Mouse (Mus musculus) erythroid progenitor cell, adult 5-6 weeks (primary cell): ENCODE measurements around the gene Rsph10b. TPM values are rescaled to one million over a fixed set of nuclear protein-coding genes. Genes with fewer than 3 reads are reported as not detected.
"Not testable (repeated sequence)": the region's sequence is repeated elsewhere in the genome, so short reads cannot be mapped to it uniquely, and the experiment has no call there.

Experiments used
- ATAC-seq: replicated peaks from 2 replicates; pipeline ENCODE4 v1.8.0; 2016; ENCODE audit warnings: moderate number of reproducible peaks, mild to moderate bottlenecking, moderate TSS enrichment, inconsistent platforms; ENCODE audit not compliant: poor library complexity, low FRiP score, severe bottlenecking
- total RNA-seq, 2 experiments: library from RNA; stranded (forward) in 1 of 2; stranded (reverse) in 1 of 2; fragments of 150-400 nt in 1 of 2; fragments of 186-747, 209-891 nt in 1 of 2; gene quantifications; 2 replicates each; pipeline versions ENCODE4 v1.2.3 to v1.2.4; 2015 to 2017; ENCODE audit warnings: low replicate concordance in 2 of 2

Gene Rsph10b
- total RNA-seq, 2 experiments from 2014 or later = 3.4 to 5.1 TPM

DNA sequence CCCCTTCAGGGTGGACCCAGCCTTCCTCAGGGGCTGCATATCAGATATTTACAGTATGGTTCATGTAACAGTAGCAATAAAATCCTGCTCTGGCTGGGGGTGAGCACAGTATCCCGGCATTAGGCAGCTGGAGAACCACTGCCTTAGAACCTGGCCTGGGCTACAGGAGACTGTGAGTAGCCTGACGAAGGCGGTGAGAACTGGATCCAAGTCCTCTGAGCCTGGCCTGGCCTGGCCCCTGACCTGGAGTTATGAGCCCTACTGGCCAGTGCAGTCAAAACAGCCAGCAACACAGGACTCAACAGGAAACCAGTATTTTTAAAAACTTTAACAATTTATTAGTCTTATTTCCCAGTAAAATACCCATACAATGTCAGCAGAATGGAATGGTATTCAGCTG is 54.8 kb downstream of the Rsph10b start:
- no peak for ATAC-seq

- no peak for ATAC-seq
These were observed 56.2 kb downstream of the Rsph10b start for GRCm38 (mm10) chr5:143989046-143989445.

GRCm38 (mm10) chr5:143990086-143990485 is 57.3 kb downstream of the Rsph10b start:
- no peak for ATAC-seq

DNA sequence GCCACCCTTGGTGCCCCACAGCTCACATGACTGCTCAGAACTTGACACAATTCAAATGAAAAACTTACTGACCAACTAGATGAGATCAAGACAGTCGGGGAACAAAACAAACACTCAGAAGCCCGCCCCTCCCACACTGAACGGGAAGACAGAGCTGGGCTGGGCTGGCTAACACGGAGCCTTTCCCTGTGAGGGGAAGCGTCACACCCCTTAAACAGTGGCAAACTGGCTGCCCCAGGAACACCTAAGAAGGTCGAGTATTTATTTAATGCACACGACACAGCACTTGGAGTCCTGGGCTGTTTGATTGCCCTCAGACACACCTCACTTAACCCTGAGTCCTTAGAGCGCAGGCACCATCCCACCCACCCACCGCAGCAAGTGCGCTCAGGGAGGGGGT is 59.8 kb downstream of the Rsph10b start:
- ATAC-seq = no peak

DNA sequence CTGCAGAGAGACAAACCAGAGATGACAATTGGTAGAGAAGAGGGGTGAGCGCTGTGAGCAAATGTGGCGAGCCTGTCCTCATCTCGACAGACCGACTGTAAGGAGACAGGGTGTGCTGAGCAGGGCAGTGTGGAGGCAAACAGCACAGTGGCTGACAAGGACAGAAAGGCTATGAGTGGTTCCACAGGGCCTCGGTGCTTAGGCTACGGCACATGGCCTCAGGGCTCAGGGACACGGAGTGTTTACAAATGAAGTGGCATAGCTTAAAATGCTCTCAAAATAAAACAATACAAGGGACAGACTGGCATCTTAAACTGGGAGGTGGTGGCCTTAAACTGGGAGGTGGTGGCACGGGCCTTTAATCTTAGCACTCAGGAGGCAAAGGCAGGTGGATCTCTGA is 60.4 kb downstream of the Rsph10b start:
- 0 out of 2 replicates have a peak, but pooled peaks have one; percentile 31 for ATAC-seq

- ATAC-seq = no peak
These were observed 61.0 kb downstream of the Rsph10b start for GRCm38 (mm10) chr5:143993849-143994248.

- no peak for ATAC-seq
These were observed 62.0 kb downstream of the Rsph10b start for GRCm38 (mm10) chr5:143994632-143995365.

DNA sequence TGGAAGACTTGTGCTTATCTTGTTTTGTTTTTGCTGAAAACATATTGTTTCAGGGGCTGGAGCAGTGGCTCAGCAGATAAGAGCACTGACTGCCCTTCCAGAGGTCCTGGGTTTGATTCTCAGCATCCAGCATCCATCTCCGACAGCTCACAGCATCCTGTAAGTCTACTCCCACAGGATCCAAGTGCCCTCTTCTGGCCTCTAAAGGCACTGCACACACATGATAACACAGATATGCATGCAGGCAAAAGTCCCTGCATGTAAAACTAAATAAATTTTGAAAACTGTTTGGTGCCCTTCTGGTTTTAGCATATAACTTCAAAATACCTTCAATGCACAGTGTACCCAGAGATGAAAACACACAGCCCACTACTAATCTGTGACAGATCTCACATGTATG is 66.6 kb downstream of the Rsph10b start:
- ATAC-seq = peak; percentile 74

DNA sequence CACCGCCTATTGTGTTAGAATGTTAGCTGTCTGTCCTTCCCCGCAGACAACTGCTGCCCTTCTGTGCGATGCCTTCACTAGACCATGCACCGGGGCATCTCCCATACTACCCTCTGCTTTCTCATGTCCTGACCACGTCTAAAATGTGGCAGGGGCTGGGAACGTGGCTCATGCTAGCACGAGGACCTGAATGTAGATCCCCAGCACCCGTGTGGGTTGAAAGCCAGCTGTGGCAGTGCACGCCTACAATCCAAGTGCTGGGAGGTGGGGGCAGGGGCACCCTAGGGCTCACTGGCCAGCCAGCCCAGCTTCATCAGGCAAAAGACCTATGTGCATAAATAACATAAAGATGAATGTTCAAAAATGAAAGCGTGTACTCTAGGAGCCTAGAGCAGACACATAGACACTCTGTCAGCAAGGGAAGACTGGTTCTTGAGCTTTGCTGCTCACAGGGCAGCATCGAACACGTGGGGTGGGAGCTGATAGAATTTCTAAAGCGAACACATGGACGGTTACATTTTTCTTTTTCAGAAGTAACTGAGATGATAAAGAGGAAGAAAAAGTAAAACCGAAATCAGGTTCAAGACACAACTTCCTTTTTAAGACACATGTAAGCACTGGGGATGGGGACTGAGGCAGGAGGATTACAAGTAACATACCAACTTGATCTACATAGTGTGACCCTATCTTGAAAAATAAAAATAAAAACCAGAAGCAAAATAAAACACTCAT is 69.8 kb downstream of the Rsph10b start:
- ATAC-seq = no peak

DNA sequence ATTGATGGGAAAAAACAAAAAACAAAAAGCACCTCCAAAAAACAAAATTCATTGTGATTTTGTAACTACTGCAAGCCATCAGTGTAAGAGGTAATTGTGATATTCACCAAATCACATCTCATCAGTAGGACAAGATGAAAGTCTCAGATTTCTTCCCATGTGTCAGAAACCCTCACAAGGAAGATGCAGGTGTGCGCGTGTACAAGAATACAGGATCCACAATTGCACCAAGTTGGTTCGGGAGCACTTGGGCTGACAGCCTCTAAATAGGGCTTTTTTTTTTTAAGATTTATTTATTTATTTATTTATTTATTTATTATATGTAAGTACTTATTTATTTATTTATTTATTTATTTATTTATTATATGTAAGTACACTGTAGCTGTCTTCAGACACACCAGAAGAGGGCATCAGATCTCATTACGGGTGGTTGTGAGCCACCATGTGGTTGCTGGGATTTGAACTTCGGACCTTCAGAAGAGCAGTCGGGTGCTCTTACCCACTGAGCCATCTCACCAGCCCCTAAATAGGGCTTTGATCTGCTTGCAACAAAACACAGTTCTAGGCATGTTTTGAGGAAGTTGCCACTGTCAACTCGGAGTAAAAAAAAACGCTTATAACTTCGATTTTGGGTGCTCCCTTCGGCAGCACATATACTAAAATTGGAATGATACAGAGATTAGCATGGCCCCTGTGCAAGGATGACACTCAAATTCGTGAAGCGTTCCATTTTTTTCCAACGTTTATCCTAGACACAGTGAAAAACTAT is 80.7 kb downstream of the Rsph10b start:
- ATAC-seq = not testable (repeated sequence)

GRCm38 (mm10) chr5:144014551-144015311 is 81.9 kb downstream of the Rsph10b start, which contains the start of gene Ccz1:
Ccz1 (minus strand) TSS chr5:144014877.
- ATAC-seq = peak; percentile 99

GRCm38 (mm10) chr5:144015312-144015650 is 82.4 kb downstream of the Rsph10b start:
- ATAC-seq = no peak

DNA sequence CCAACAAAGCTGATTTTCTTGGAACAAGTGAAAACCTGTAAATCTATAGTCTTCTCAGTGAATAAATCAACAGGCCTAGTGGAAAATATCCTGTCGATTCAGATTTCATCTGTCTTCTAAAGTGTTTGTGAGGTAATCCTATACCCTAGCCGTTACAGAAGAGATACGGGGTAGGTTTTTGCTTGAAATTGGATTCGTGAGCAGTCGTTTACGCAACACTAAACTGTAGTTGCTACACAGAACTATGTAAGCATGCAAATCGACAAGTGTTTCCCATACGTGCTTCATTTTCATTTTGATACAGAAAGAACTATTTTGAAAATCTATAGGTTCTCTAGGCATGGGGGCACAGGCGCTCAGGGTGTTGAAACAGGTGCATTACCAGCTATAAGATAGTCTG is 83.0 kb downstream of the Rsph10b start:
- ATAC-seq = no peak

GRCm38 (mm10) chr5:144026620-144027263 is 93.9 kb downstream of the Rsph10b start, which contains the start of gene Ocm:
Ocm (minus strand) TSS chr5:144026670.
- ATAC-seq = no peak

GRCm38 (mm10) chr5:144032491-144032890 is 99.7 kb downstream of the Rsph10b start:
- ATAC-seq = no peak

DNA sequence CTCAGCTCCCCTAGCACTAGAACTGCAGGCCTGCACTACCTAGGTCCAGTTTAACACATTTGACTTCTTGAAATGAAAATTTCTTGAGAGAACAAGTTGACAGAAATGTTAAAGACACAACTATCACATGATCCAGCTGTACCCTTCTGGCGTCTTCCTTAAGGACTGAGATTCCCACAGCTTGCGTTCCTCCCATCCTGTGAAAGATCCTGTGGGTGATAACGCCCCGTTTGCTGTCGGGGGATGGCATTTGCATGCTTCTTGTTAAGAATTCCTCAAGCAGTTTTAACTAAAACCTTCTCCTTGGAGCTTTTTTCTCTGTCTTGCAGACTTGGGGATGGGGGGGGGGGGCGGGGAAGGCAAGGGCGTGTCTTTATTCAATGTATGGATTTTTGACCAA is 101.7 kb downstream of the Rsph10b start:
- no peak for ATAC-seq
